Mouse (Mus musculus) intestine, embryonic 16.5 days (tissue): ENCODE measurements around the gene Dspp. TPM values are rescaled to one million over a fixed set of nuclear protein-coding genes. Genes with fewer than 3 reads are reported as not detected.

ENCODE experiments used
- ATAC-seq: fragments of 200-750 bp; cut with Nextera tagmentation; 2 replicates; pipeline ENCODE4 v1.8.0; 2017; ENCODE audit warnings: moderate TSS enrichment, moderate library complexity
- H3K27ac ChIP-seq: fragments of 300-500 bp; sonication (generic); 2 replicates; pipeline ENCODE4 v1.5.1; 2014; ENCODE audit warnings: mild to moderate bottlenecking, low read length
- H3K27me3 ChIP-seq: fragments of 300-500 bp; sonication (generic); replicated peaks from 2 replicates; pipeline ENCODE4 v1.6.1; 2014; ENCODE audit warnings: low read length, control low read depth, mixed read lengths; ENCODE audit not compliant: control insufficient read depth, insufficient read depth
- H3K36me3 ChIP-seq: fragments of 300-500 bp; sonication (generic); 2 replicates; pipeline ENCODE4 v1.6.1; 2014; ENCODE audit warnings: low read length, control low read depth; ENCODE audit not compliant: control insufficient read depth, insufficient read depth
- H3K4me1 ChIP-seq: fragments of 300-500 bp; sonication (generic); 2 replicates; pipeline ENCODE4 v1.6.1; 2014; ENCODE audit warnings: low read length, control low read depth, mixed read lengths; ENCODE audit not compliant: control insufficient read depth, insufficient read depth
- H3K4me2 ChIP-seq: fragments of 300-500 bp; sonication (generic); 2 replicates; pipeline ENCODE4 v1.6.1; 2014; ENCODE audit warnings: low read depth, low read length, control low read depth
- H3K4me3 ChIP-seq: fragments of 300-500 bp; sonication (generic); 2 replicates; pipeline ENCODE4 v1.5.1; 2014; ENCODE audit warnings: mild to moderate bottlenecking, low read length
- H3K9ac ChIP-seq: fragments of 300-500 bp; sonication (generic); 2 replicates; pipeline ENCODE4 v1.6.1; 2014; ENCODE audit warnings: low read depth, low read length
- H3K9me3 ChIP-seq: fragments of 300-500 bp; sonication (generic); 2 replicates; pipeline ENCODE4 v1.6.1; 2016; ENCODE audit warnings: low read length, control low read depth; ENCODE audit not compliant: control insufficient read depth
- WGBS: fragments of 180-500 bp; shearing (Covaris S2); extraction: QIAGEN DNeasy Blood & Tissue Kit; methylation state at CpG from one replicate; pipeline ENCODE4 v1.1.7; 2014; 5-methylcytosine and 5-hydroxymethylcytosine counted together
- polyA plus RNA-seq: library from polyadenylated mRNA; unstranded; fragments of >200 nt; fragmentation: Nextera tagmentation; extraction: Ambion mirVana; gene quantifications from 2 replicates; pipeline ENCODE4 v1.2.1, GENCODE M21; 2015

Gene Dspp
- polyA plus RNA-seq, 1 experiment from 2014 or later = not detected

DNA sequence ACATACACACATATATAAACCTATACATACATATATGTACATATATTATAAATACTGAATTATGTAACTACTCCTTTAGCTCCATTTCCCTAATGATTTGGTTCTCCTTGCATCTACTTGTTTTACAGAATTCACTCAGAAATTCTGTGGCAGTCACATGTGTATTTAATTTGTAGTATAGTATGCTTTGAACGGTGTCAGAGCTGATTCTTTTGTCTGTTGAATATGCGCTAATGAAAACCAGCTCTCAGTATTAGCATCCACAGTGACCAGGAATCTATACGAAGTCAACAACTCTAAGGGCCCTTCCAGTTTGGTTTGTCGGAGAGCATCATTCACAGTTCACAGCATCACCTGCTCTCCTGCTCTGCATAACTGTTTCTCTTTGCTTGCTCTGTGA lies 7.0 kb upstream of the Dspp start:
- Histone ChIP-seq H3K4me2 (no peak overlapping the region), H3K9me3 (no peaks in the 10 kb centered on the region), H3K27me3 (no peaks in the 10 kb centered on the region), H3K36me3 (no peaks in the 10 kb centered on the region), H3K4me1 (no peaks in the 10 kb centered on the region), H3K9ac (no peak overlapping the region), H3K27ac (no peak overlapping the region), H3K4me3 (no peak overlapping the region)
- 80% methylated on average over 4 of the region's 4 CpGs for WGBS
- ATAC-seq = no peak

DNA sequence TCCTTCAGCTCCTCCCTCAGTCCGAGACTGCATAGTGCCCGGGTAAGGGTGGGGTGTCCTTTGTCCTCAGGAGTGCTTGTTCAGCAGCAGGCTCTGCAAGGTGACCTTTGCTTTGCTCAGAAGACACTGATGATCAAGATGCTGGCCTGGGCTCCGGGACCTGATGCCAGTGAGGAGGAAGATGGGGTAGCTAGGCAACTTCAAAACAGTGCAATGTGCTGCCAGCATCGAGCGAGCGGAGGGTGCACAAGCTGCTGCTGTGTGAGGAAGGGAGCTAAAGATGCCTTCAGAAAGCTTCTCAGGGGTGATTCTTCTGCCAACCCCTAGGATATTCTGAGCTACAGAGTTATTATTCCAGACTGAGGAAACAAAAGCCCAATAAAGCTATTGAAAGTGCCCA lies 2.6 kb downstream of the Dspp start:
- WGBS = 79% methylated on average over 6 of the region's 6 CpGs
- Histone ChIP-seq H3K4me3 (no peak overlapping the region), H3K36me3 (no peaks in the 10 kb centered on the region), H3K4me1 (no peaks in the 10 kb centered on the region), H3K27ac (no peak overlapping the region), H3K27me3 (no peaks in the 10 kb centered on the region), H3K4me2 (no peak overlapping the region), H3K9ac (no peak overlapping the region), H3K9me3 (no peaks in the 10 kb centered on the region)
- ATAC-seq = no peak

DNA sequence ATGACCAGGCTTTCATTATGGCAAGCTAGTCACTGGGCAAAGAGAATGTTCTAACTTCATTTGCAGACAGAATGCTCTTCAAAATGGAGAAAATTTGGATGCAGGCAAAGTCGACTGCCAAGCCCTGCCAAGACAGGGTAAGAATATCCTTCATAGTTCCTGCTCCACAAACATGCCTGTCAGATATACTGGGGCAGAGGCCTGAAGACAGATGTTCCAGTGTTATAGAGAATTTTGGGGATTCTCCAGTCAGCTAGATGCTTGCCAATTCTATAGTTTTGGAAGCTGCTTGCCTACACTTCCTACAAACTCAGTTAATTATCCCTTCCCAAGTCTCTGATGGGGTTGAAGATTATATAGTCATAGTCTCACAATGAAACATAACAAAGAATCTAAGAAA lies 13.2 kb downstream of the Dspp start:
- ATAC-seq = no peak

DNA sequence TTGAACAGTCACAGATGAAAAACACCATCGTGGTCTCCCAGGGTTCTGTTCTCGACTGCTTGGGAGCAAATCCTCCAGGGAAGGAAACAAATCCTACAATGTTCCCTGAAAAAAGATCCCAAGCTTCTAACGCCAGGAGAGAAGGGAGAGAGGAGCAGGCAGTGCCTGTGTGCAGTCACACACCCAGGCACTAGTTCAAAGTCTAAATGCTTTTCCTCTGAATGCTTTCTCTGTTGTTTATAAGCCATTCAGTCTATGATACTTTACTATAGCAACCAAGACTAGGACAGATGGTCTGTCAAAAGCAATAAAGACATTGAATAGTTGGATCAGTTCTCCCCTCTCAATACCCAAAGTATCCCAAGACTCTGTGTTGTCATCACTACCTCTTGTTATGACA lies 16.8 kb downstream of the Dspp start:
- ATAC-seq = peak; percentile 50; the same call in 1 of the 2 replicates
- Histone ChIP-seq H3K36me3 (no peaks in the 10 kb centered on the region), H3K9me3 (no peaks in the 10 kb centered on the region), H3K9ac (no peak overlapping the region), H3K4me3 (no peak overlapping the region), H3K27ac (no peak overlapping the region), H3K4me1 (no peaks in the 10 kb centered on the region), H3K4me2 (no peak overlapping the region), H3K27me3 (no peaks in the 10 kb centered on the region)
- 68% methylated on average over 3 of the region's 3 CpGs for WGBS

More for the DNA sequence above, 13.2 kb downstream of the Dspp start:
- H3K4me2 ChIP-seq = no peak overlapping the region
- peaks cover 7% of the 10 kb centered on the region; the same call in 1 of the 2 replicates for H3K9me3 ChIP-seq
- no peak overlapping the region for H3K9ac ChIP-seq
- H3K4me1 ChIP-seq = no peaks in the 10 kb centered on the region
- H3K4me3 ChIP-seq = no peak overlapping the region
- H3K27ac ChIP-seq = no peak overlapping the region
- 81% methylated on average over 1 of the region's 1 CpGs for WGBS
- H3K36me3 ChIP-seq = no peaks in the 10 kb centered on the region
- H3K27me3 ChIP-seq = no peaks in the 10 kb centered on the region

DNA sequence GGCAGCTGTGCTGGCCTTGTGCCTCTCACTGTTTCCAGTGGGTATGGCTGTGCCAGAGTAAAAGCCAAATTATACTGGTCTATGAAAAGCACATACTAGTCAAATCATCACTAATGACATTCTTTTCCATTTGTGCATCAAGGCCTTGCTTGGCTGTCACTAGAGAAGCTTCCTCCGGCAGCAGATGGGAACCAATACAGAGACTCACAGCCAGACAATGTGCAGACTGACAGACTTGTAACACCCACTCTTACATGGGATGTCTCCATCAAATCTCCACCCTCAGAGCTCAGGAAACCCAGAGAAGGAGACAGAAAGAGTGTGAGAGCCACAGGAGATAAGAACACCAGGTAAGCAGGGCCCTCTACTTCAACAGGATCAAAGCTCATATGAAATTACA lies 24.6 kb downstream of the Dspp start:
- H3K36me3 ChIP-seq = no peaks in the 10 kb centered on the region
- H3K9ac ChIP-seq = no peak overlapping the region
- WGBS = 94% methylated on average over 1 of the region's 1 CpGs
- no peaks in the 10 kb centered on the region for H3K9me3 ChIP-seq
- H3K27me3 ChIP-seq = no peaks in the 10 kb centered on the region
- no peak overlapping the region for H3K4me3 ChIP-seq
- no peaks in the 10 kb centered on the region for H3K4me1 ChIP-seq
- no peak overlapping the region for H3K4me2 ChIP-seq
- no peak for ATAC-seq
- no peak overlapping the region for H3K27ac ChIP-seq

DNA sequence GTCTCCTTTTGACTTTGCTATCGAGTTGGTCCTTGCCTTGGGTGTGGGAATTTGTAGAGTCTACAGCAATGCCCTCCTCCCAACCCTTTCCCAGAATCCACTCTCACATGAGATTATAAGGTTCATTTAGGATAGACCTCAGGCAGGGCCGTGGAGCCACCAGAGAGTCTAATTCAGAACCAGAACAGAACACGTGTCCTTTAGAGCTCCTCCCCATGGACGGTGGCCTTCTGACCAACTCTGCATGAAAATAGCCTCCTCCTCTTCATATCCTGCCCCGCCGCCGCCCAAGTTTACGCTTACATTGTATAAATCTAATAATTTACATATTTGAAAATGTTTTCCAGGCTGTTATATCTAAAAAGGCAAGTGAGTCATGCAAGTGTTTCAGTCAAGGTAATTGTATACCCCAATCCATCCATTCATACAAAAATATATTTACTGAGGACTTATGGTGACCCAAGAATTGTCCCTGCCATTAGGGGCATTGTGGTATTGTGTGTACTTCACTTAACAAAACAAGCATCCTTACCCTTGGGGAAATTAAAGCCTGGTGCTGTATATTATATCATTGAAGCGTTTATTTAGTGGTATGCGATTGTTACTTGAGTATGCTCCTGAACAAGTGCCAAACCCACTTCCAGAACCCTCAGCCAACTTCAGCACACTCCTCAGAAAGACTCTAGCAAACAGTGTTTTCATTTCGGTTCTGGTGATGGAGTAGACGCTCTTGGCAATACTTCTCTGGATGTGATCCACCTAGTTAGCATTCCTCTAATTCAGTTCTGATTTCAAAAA lies 30.8 kb downstream of the Dspp start:
- Histone ChIP-seq H3K9me3 (no peaks in the 10 kb centered on the region), H3K4me2 (no peak overlapping the region), H3K9ac (no peak overlapping the region), H3K27ac (no peak overlapping the region), H3K4me3 (no peak overlapping the region), H3K27me3 (no peaks in the 10 kb centered on the region), H3K36me3 (no peaks in the 10 kb centered on the region), H3K4me1 (no peaks in the 10 kb centered on the region)
- no peak for ATAC-seq
- 80% methylated on average over 12 of the region's 12 CpGs for WGBS

DNA sequence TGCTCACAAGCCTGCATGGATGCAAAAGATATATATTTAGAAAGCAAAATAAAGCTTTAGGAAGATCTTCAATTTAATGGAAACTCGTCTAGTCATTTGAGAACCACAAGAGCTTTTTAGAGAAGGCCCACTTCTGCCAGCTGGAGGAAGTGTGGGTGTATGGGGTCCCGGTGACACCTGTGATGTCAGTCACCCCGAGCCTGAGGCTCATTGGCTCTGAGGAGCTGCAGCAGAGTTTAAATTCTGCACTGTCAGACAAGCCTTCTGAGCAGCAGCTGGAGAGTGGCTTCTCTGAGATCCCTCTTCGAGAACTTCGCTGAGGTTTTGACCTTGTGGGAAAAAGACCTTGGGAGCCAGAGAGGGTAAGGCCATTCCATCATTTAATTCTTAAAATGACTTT lies 31.8 kb downstream of the Dspp start, which contains the start of gene Dmp1:
Gene Dmp1 (plus strand): TSS at position 263 of the 400 bp plus-strand sequence.
- no peaks in the 10 kb centered on the region for H3K27me3 ChIP-seq
- no peak within 1 kb of the TSS for H3K4me2 ChIP-seq
- no peaks in the 10 kb centered on the region for H3K36me3 ChIP-seq
- H3K4me1 ChIP-seq = no peaks in the 10 kb centered on the region
- ATAC-seq = no peak
- H3K9ac ChIP-seq = no peak within 1 kb of the TSS
- WGBS = 52% methylated on average over 5 of the region's 5 CpGs
- no peaks in the 10 kb centered on the region for H3K9me3 ChIP-seq
- no peak within 1 kb of the TSS for H3K4me3 ChIP-seq
- H3K27ac ChIP-seq = no peak within 1 kb of the TSS

DNA sequence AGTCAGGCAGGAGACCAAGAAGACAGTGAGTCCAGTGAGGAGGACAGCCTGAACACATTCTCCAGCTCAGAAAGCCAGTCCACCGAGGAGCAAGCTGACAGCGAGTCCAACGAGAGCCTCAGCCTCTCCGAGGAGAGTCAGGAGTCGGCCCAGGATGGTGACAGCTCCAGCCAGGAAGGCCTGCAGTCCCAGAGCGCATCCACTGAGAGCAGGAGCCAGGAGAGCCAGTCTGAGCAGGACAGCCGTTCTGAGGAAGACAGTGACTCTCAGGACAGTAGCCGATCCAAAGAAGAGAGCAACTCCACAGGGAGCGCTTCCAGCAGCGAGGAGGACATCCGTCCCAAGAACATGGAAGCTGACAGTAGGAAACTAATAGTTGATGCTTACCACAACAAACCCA lies 42.0 kb downstream of the Dspp start:
- Histone ChIP-seq H3K9me3 (no peaks in the 10 kb centered on the region), H3K27ac (no peak overlapping the region), H3K4me2 (no peak overlapping the region), H3K36me3 (no peaks in the 10 kb centered on the region), H3K4me3 (no peak overlapping the region), H3K9ac (no peak overlapping the region), H3K4me1 (no peaks in the 10 kb centered on the region), H3K27me3 (no peaks in the 10 kb centered on the region)
- no peak for ATAC-seq
- 78% methylated on average over 11 of the region's 11 CpGs for WGBS

DNA sequence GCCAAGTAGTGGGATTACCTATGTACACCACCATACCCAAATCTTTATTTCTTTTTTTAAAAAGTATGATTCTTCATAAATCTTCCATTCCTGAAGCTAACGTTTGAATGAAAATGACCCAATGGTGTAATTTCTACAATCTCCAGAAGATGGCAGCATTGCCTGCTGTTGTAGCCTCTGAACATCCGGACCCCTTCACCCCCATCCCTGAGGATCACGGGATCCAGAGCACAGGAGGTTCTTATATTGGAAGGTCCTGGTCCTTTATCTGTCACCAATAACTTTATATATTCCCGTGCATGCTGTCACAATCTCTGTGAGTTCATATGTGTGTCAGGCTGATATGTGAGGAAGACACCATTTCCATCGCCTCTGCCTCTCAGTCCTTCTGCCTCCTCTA lies 48.4 kb downstream of the Dspp start:
- 29% methylated on average over 5 of the region's 5 CpGs for WGBS

DNA sequence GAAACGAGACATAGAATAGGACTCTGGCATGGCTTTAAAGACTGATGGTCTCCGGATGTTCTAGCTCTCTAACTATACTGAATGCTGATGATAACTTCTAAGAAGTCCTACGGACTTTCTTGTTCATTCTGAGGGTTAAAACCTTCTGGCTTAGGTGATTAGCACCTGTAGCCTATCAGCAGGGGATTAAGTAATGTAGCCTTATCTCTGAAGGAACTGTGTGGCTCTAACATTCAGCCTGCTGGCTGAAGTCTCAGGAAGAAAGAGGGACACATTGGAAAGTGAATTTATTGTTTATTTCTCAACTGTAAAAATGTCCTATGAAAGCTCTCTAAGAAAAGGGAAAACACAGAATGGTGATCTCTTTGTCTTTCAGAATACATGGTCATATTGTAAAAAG lies 53.8 kb downstream of the Dspp start:
- peak; percentile 86 for ATAC-seq
- H3K4me3 ChIP-seq = no peak overlapping the region
- 55% methylated on average over 3 of the region's 3 CpGs for WGBS
- H3K27me3 ChIP-seq = no peaks in the 10 kb centered on the region
- H3K36me3 ChIP-seq = no peaks in the 10 kb centered on the region
- H3K9me3 ChIP-seq = no peaks in the 10 kb centered on the region
- H3K27ac ChIP-seq = no peak overlapping the region
- H3K4me2 ChIP-seq = no peak overlapping the region
- no peak overlapping the region for H3K9ac ChIP-seq
- H3K4me1 ChIP-seq = peaks cover 7% of the 10 kb centered on the region; the same call in 1 of the 2 replicates

More for the DNA sequence above, 48.4 kb downstream of the Dspp start:
- Histone ChIP-seq H3K36me3 (no peaks in the 10 kb centered on the region), H3K9ac (no peak overlapping the region), H3K4me1 (peaks cover 3% of the 10 kb centered on the region; the same call in 1 of the 2 replicates), H3K4me3 (no peak overlapping the region), H3K9me3 (no peaks in the 10 kb centered on the region), H3K27ac (no peak overlapping the region), H3K27me3 (no peaks in the 10 kb centered on the region), H3K4me2 (no peak overlapping the region)
- no peak for ATAC-seq
